Mouse (Mus musculus) erythroblast, embryonic 14.5 days (primary cell): Measurements from ENCODE around the gene Prkce. TPM values are rescaled to one million over a fixed set of nuclear protein-coding genes. Genes with fewer than 3 reads are reported as not detected.

Experiments
- H3K27me3 ChIP-seq: 2 replicates; pipeline ENCODE4 v1.6.1; 2012; ENCODE audit warnings: inconsistent platforms; ENCODE audit not compliant: control insufficient read depth
- H3K36me3 ChIP-seq: 2 replicates; pipeline ENCODE4 v1.6.1; 2012; ENCODE audit warnings: mild to moderate bottlenecking, inconsistent platforms; ENCODE audit not compliant: control insufficient read depth
- H3K4me1 ChIP-seq: 2 replicates; pipeline ENCODE4 v1.6.1; 2012; ENCODE audit warnings: inconsistent platforms; ENCODE audit not compliant: control insufficient read depth
- H3K4me3 ChIP-seq: replicated peaks from 2 replicates; pipeline ENCODE3; 2012; ENCODE audit warnings: moderate library complexity, mild to moderate bottlenecking, inconsistent platforms
- H3K9me3 ChIP-seq: 2 replicates; pipeline ENCODE4 v1.6.1; 2012; ENCODE audit warnings: low read length, inconsistent platforms, mixed read lengths; ENCODE audit not compliant: control insufficient read depth
- GATA1 ChIP-seq: IDR thresholded peaks from 2 replicates; pipeline ENCODE4 v1.6.1; 2012; ENCODE audit warnings: low read length, inconsistent platforms, mixed read lengths
- TAL1 ChIP-seq: IDR thresholded peaks from 3 replicates; pipeline ENCODE4 v1.6.1; 2012; ENCODE audit warnings: low read length, inconsistent platforms, mixed read lengths
- polyA plus RNA-seq: library from polyadenylated mRNA; stranded (reverse); fragments of >175 nt; gene quantifications from 2 replicates; pipeline ENCODE4 v1.2.3, GENCODE M21; 2012

Gene Prkce
- polyA plus RNA-seq, 1 experiment = 0.04 TPM

DNA sequence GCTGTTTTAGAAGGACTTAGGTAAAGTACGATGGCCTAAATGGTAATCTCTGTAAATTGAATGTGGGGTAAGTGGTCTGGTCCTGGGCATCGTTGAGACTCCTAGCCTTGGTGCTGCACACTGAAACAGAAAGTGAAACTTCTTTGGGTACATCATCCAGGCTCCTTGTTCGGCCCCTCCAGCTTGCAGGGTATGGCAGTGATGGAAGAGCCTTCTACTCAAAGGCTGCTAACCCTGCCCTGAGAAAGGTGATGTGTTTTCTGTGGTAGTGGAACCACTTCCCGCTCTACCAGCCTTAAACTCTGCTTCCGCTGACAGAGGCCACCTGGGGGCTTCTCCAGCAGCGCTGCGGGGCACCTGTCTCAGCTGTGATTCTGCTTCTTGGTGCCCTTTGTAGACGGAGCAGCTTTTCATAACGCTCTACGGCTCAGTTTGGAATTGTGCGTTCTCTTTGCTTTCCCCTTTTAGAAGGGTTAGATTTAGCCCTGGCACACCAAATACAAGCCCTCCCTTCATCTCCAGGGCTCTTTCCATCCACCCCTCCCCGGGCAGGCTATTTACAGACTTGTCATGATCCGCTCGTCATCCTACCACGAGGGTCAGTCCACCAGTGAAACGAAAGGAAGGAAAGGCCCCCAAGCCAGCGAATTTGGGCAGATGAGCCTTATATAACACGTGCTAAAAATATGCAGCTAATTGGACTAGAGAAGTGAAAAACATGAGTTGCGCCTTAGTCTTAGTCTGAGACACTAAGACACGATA lies 270.1 kb downstream of the Prkce start:
- peaks cover 2% of the 10 kb centered on the region for H3K4me1 ChIP-seq
- no peaks in the 10 kb centered on the region for H3K36me3 ChIP-seq
- TF ChIP-seq TAL1 (no peak), GATA1 (no peak)
- no peaks in the 10 kb centered on the region for H3K27me3 ChIP-seq
- no peak overlapping the region for H3K4me3 ChIP-seq
- H3K9me3 ChIP-seq = peaks cover 4% of the 10 kb centered on the region

DNA sequence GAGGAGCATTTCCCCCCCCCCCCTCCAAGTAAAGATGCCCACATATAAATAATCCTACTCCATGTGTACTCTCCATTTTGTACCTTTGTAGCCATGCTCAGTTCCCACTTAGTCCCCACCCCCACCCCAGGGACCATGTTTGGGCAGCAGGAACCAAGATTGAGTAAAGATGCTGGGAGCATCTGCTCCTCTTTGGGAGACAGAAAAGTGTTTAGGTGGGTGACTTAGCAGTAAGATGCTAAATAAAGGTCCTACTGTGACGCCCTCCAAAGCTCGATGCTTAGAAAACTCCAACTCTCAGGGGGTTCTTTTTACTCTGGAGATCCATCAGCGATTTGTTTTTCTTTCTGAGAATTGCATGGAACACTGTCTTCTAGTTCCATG lies 270.7 kb downstream of the Prkce start:
- H3K36me3 ChIP-seq = no peaks in the 10 kb centered on the region
- TF ChIP-seq TAL1 = no peak
- no peak for TF ChIP-seq GATA1
- no peaks in the 10 kb centered on the region; the same call in 1 of the 2 replicates for H3K9me3 ChIP-seq
- no peak overlapping the region for H3K4me3 ChIP-seq
- H3K27me3 ChIP-seq = no peaks in the 10 kb centered on the region
- H3K4me1 ChIP-seq = peaks cover 2% of the 10 kb centered on the region

- H3K9me3 ChIP-seq = no peaks in the 10 kb centered on the region; the same call in 1 of the 2 replicates
- H3K4me1 ChIP-seq = peaks cover 2% of the 10 kb centered on the region
- H3K27me3 ChIP-seq = no peaks in the 10 kb centered on the region
- no peak for TF ChIP-seq TAL1
- TF ChIP-seq GATA1 = no peak
- H3K4me3 ChIP-seq = no peak overlapping the region
- no peaks in the 10 kb centered on the region for H3K36me3 ChIP-seq
Measured at GRCm38 (mm10) chr17:86438763-86439162, 271.2 kb downstream of the Prkce start.

GRCm38 (mm10) chr17:86441098-86441497 lies 273.5 kb downstream of the Prkce start:
- Histone ChIP-seq H3K4me3 (no peak overlapping the region), H3K4me1 (peaks cover 7% of the 10 kb centered on the region), H3K27me3 (no peaks in the 10 kb centered on the region), H3K9me3 (no peaks in the 10 kb centered on the region), H3K36me3 (no peaks in the 10 kb centered on the region)
- TF ChIP-seq TAL1 = no peak
- no peak for TF ChIP-seq GATA1

DNA sequence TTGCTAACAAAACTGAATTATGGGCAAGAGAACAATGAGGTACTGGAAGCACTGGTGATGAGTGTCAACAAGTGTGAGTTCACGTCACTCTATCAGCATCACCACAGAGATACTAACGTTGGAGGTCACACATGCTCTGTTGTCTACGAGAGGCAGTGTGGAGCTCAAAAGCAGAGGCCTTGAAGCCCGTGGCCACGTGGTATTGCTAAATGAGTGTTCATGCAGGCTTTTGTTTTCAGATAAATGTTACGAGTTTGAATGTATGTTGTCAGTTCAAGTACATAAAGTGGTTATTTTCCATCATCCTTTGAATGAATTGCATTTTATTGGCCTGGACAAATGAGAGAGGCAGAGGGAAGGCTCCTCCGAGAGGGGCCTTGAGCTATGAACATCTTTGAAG lies 276.3 kb downstream of the Prkce start:
- H3K4me1 ChIP-seq = peaks cover 5% of the 10 kb centered on the region
- no peak for TF ChIP-seq TAL1
- TF ChIP-seq GATA1 = no peak
- H3K9me3 ChIP-seq = peaks cover 2% of the 10 kb centered on the region; the same call in 1 of the 2 replicates
- H3K4me3 ChIP-seq = no peak overlapping the region
- H3K36me3 ChIP-seq = no peaks in the 10 kb centered on the region
- H3K27me3 ChIP-seq = no peaks in the 10 kb centered on the region

- Histone ChIP-seq H3K4me3 (no peak overlapping the region), H3K36me3 (no peaks in the 10 kb centered on the region), H3K27me3 (no peaks in the 10 kb centered on the region), H3K9me3 (peaks cover 2% of the 10 kb centered on the region; the same call in 1 of the 2 replicates), H3K4me1 (peaks cover 5% of the 10 kb centered on the region)
- TF ChIP-seq GATA1 = no peak
- TF ChIP-seq TAL1 = no peak
Measured at GRCm38 (mm10) chr17:86444578-86445419, 277.2 kb downstream of the Prkce start.

DNA sequence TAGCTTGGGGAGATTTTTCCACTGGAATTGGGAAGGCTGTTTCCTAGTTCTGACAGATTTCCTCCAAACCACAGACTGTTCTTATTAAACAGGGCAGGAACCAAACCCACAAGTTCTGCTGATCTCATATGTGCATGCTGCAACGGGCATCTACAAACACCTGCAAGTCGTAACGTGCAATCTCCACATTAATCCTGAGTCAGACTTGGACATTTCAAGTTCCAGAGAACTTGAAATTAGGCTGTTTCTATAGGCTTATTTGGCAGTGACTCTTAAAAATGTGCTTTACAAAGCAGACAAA lies 277.8 kb downstream of the Prkce start:
- Histone ChIP-seq H3K4me1 (peaks cover 5% of the 10 kb centered on the region), H3K36me3 (no peaks in the 10 kb centered on the region), H3K27me3 (no peaks in the 10 kb centered on the region), H3K9me3 (peaks cover 2% of the 10 kb centered on the region; the same call in 1 of the 2 replicates), H3K4me3 (no peak overlapping the region)
- TF ChIP-seq TAL1 (no peak), GATA1 (no peak)

DNA sequence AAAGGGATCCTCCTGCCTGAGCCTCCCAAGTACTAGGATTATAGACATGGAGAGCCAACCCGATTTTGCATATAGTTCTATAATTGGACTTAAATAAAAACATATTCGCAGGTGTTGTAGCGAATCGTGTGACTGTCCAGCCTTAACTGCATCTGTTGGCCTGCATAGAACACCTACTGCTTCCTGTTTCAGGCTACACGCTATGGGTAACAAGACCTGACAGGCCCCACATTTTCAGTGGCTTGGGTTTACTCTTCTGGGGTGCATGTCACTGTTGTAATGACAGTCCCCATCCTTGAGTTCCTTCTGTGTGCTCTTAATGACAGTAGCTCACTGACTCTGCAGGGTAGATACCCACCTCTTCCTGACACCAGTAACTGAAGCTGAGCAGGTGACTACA lies 278.3 kb downstream of the Prkce start:
- H3K4me3 ChIP-seq = no peak overlapping the region
- TF ChIP-seq TAL1 = no peak
- no peak for TF ChIP-seq GATA1
- H3K9me3 ChIP-seq = peaks cover 2% of the 10 kb centered on the region; the same call in 1 of the 2 replicates
- H3K4me1 ChIP-seq = peaks cover 5% of the 10 kb centered on the region
- H3K36me3 ChIP-seq = no peaks in the 10 kb centered on the region
- no peaks in the 10 kb centered on the region for H3K27me3 ChIP-seq

- peaks cover 5% of the 10 kb centered on the region for H3K4me1 ChIP-seq
- H3K9me3 ChIP-seq = peaks cover 2% of the 10 kb centered on the region; the same call in 1 of the 2 replicates
- no peaks in the 10 kb centered on the region for H3K36me3 ChIP-seq
- H3K4me3 ChIP-seq = no peak overlapping the region
- TF ChIP-seq TAL1 = no peak
- TF ChIP-seq GATA1 = no peak
- no peaks in the 10 kb centered on the region for H3K27me3 ChIP-seq
Measured at GRCm38 (mm10) chr17:86447101-86447598, 279.6 kb downstream of the Prkce start.
